Mouse (Mus musculus): Measurements from ENCODE around the gene Col6a3. TPM values are rescaled to one million over a fixed set of nuclear protein-coding genes. Genes with fewer than 3 reads are reported as not detected.

The Col6a3 gene
- polyA plus RNA-seq, 1 experiment: 71.8 TPM

GRCm38 (mm10) chr1:90742641-90743040 lies 101.1 kb downstream of the Col6a3 start:
- no peak for TF ChIP-seq POLR2A (IDR thresholded peaks at IDR 0.05; ENCODE audit: borderline replicate concordance, extremely low read depth, low read depth, low read length)
- TF ChIP-seq CTCF (IDR thresholded peaks at IDR 0.05; ENCODE audit: insufficient read depth, low read length): no peak
- 85% methylated on average over 7 of the region's 7 CpGs for WGBS

GRCm38 (mm10) chr1:90740216-90741170 lies 103.3 kb downstream of the Col6a3 start:
- DNase-seq: no peak
- TF ChIP-seq CTCF (IDR thresholded peaks at IDR 0.05; ENCODE audit: insufficient read depth, low read length): no peak
- TF ChIP-seq POLR2A (IDR thresholded peaks at IDR 0.05; ENCODE audit: borderline replicate concordance, extremely low read depth, low read depth, low read length): no peak
- Histone ChIP-seq H3K4me1 (ENCODE audit: control insufficient read depth, insufficient read depth, low read length) (no peaks in the 10 kb centered on the region), H3K4me3 (replicated peaks; ENCODE audit: extremely low read depth, low read depth, low read length) (no peak overlapping the region)
- 77% methylated on average over 11 of the region's 11 CpGs for WGBS

More at GRCm38 (mm10) chr1:90742641-90743040, 101.1 kb downstream of the Col6a3 start:
- Histone ChIP-seq H3K4me3 (replicated peaks; ENCODE audit: extremely low read depth, low read depth, low read length) (no peak overlapping the region), H3K4me1 (ENCODE audit: control insufficient read depth, insufficient read depth, low read length) (no peaks in the 10 kb centered on the region)
- no peak for DNase-seq

- 89% methylated on average over 2 of the region's 2 CpGs for WGBS
- Histone ChIP-seq H3K4me3 (replicated peaks; ENCODE audit: extremely low read depth, low read depth, low read length) (no peak overlapping the region), H3K4me1 (ENCODE audit: control insufficient read depth, insufficient read depth, low read length) (no peaks in the 10 kb centered on the region)
- DNase-seq: no peak
- no peak for TF ChIP-seq CTCF (IDR thresholded peaks at IDR 0.05; ENCODE audit: insufficient read depth, low read length)
- no peak for TF ChIP-seq POLR2A (IDR thresholded peaks at IDR 0.05; ENCODE audit: borderline replicate concordance, extremely low read depth, low read depth, low read length)
These were observed 104.9 kb downstream of the Col6a3 start for GRCm38 (mm10) chr1:90738913-90739312.

GRCm38 (mm10) chr1:90729466-90729865 lies 114.3 kb downstream of the Col6a3 start:
- WGBS: 82% methylated on average over 3 of the region's 3 CpGs
- TF ChIP-seq CTCF (IDR thresholded peaks at IDR 0.05; ENCODE audit: insufficient read depth, low read length) (no peak), POLR2A (IDR thresholded peaks at IDR 0.05; ENCODE audit: borderline replicate concordance, extremely low read depth, low read depth, low read length) (no peak)
- Histone ChIP-seq H3K4me1 (ENCODE audit: control insufficient read depth, insufficient read depth, low read length) (peaks cover 3% of the 10 kb centered on the region), H3K4me3 (replicated peaks; ENCODE audit: extremely low read depth, low read depth, low read length) (no peak overlapping the region)
- DNase-seq: no peak

- no peak for TF ChIP-seq POLR2A (IDR thresholded peaks at IDR 0.05; ENCODE audit: borderline replicate concordance, extremely low read depth, low read depth, low read length)
- TF ChIP-seq CTCF (IDR thresholded peaks at IDR 0.05; ENCODE audit: insufficient read depth, low read length): no peak
- peaks cover 6% of the 10 kb centered on the region for H3K4me1 ChIP-seq (ENCODE audit: control insufficient read depth, insufficient read depth, low read length)
- DNase-seq: no peak
These were observed 120.0 kb downstream of the Col6a3 start for GRCm38 (mm10) chr1:90723754-90724153.

GRCm38 (mm10) chr1:90723325-90723724 lies 120.4 kb downstream of the Col6a3 start:
- DNase-seq: no peak
- H3K4me3 ChIP-seq (replicated peaks; ENCODE audit: extremely low read depth, low read depth, low read length): no peak overlapping the region
- H3K4me1 ChIP-seq (ENCODE audit: control insufficient read depth, insufficient read depth, low read length): peaks cover 8% of the 10 kb centered on the region
- TF ChIP-seq POLR2A (IDR thresholded peaks at IDR 0.05; ENCODE audit: borderline replicate concordance, extremely low read depth, low read depth, low read length) (no peak), CTCF (IDR thresholded peaks at IDR 0.05; ENCODE audit: insufficient read depth, low read length) (no peak)

More at GRCm38 (mm10) chr1:90723754-90724153, 120.0 kb downstream of the Col6a3 start:
- H3K4me3 ChIP-seq (replicated peaks; ENCODE audit: extremely low read depth, low read depth, low read length): no peak overlapping the region

GRCm38 (mm10) chr1:90722021-90722420 lies 121.8 kb downstream of the Col6a3 start:
- TF ChIP-seq CTCF (IDR thresholded peaks at IDR 0.05; ENCODE audit: insufficient read depth, low read length): no peak
- no peak for TF ChIP-seq POLR2A (IDR thresholded peaks at IDR 0.05; ENCODE audit: borderline replicate concordance, extremely low read depth, low read depth, low read length)
- H3K4me3 ChIP-seq (replicated peaks; ENCODE audit: extremely low read depth, low read depth, low read length): no peak overlapping the region
- H3K4me1 ChIP-seq (ENCODE audit: control insufficient read depth, insufficient read depth, low read length): peaks cover 8% of the 10 kb centered on the region
- no peak for DNase-seq

GRCm38 (mm10) chr1:90720610-90721241 lies 123.0 kb downstream of the Col6a3 start:
- no peak for TF ChIP-seq POLR2A (IDR thresholded peaks at IDR 0.05; ENCODE audit: borderline replicate concordance, extremely low read depth, low read depth, low read length)
- no peak for TF ChIP-seq CTCF (IDR thresholded peaks at IDR 0.05; ENCODE audit: insufficient read depth, low read length)
- 62% methylated on average over 7 of the region's 7 CpGs for WGBS
- no peak for DNase-seq

GRCm38 (mm10) chr1:90718826-90719550 lies 124.8 kb downstream of the Col6a3 start:
- Histone ChIP-seq H3K4me1 (ENCODE audit: control insufficient read depth, insufficient read depth, low read length) (peaks cover 13% of the 10 kb centered on the region), H3K4me3 (replicated peaks; ENCODE audit: extremely low read depth, low read depth, low read length) (no peak overlapping the region)
- DNase-seq: no peak
- TF ChIP-seq POLR2A (IDR thresholded peaks at IDR 0.05; ENCODE audit: borderline replicate concordance, extremely low read depth, low read depth, low read length) (no peak), CTCF (IDR thresholded peaks at IDR 0.05; ENCODE audit: insufficient read depth, low read length) (no peak)
- 56% methylated on average over 6 of the region's 6 CpGs for WGBS

More at GRCm38 (mm10) chr1:90720610-90721241, 123.0 kb downstream of the Col6a3 start:
- no peak overlapping the region for H3K4me3 ChIP-seq (replicated peaks; ENCODE audit: extremely low read depth, low read depth, low read length)
- H3K4me1 ChIP-seq (ENCODE audit: control insufficient read depth, insufficient read depth, low read length): peaks cover 11% of the 10 kb centered on the region

All from lung, adult 2 months (tissue).